Mouse (Mus musculus) intestine, postnatal 0 days (tissue): ENCODE measurements around the gene Ankrd36. TPM values are rescaled to one million over a fixed set of nuclear protein-coding genes. Genes with fewer than 3 reads are reported as not detected.
A peak's percentile ranks its signal among the peaks of the same experiment; 100 is the strongest.
"Not testable (repeated sequence)": the region's sequence is repeated elsewhere in the genome, so short reads cannot be mapped to it uniquely, and the experiment has no call there.

Experiments used
- ATAC-seq: fragments of 200-750 bp; cut with Nextera tagmentation; 2 replicates; pipeline ENCODE4 v1.8.0; 2017; ENCODE audit warnings: mild to moderate bottlenecking, moderate TSS enrichment, moderate library complexity
- H3K27ac ChIP-seq: fragments of 300-500 bp; sonication (generic); 2 replicates; pipeline ENCODE4 v1.5.1; 2014; ENCODE audit warnings: mild to moderate bottlenecking, low read depth, low read length, moderate library complexity
- H3K27me3 ChIP-seq: fragments of 300-500 bp; sonication (generic); replicated peaks from 2 replicates; pipeline ENCODE4 v1.6.1; 2014; ENCODE audit warnings: low read length, mixed read lengths; ENCODE audit not compliant: control insufficient read depth, insufficient read depth
- H3K36me3 ChIP-seq: fragments of 300-500 bp; sonication (generic); 2 replicates; pipeline ENCODE4 v1.6.1; 2014; ENCODE audit warnings: mild to moderate bottlenecking, moderate library complexity; ENCODE audit not compliant: control insufficient read depth, insufficient read depth
- H3K4me1 ChIP-seq: fragments of 300-500 bp; sonication (generic); replicated peaks from 2 replicates; pipeline ENCODE4 v1.6.1; 2014; ENCODE audit warnings: antibody characterized with exemption, low read length, mixed read lengths; ENCODE audit not compliant: control insufficient read depth, insufficient read depth
- H3K4me2 ChIP-seq: fragments of 300-500 bp; sonication (generic); replicated peaks from 2 replicates; pipeline ENCODE4 v1.6.1; 2014; ENCODE audit warnings: low read depth, mild to moderate bottlenecking, moderate library complexity
- H3K4me3 ChIP-seq: fragments of 300-500 bp; sonication (generic); 2 replicates; pipeline ENCODE4 v1.5.1; 2014; ENCODE audit warnings: low read depth, low read length
- H3K9ac ChIP-seq: fragments of 300-500 bp; sonication (generic); 2 replicates; pipeline ENCODE4 v1.6.1; 2014; ENCODE audit warnings: mild to moderate bottlenecking, low read depth, low read length
- H3K9me3 ChIP-seq: fragments of 300-500 bp; sonication (generic); 2 replicates; pipeline ENCODE4 v1.6.1; 2016; ENCODE audit warnings: mixed run types; ENCODE audit not compliant: control insufficient read depth
- CTCF ChIP-seq: sonication (generic); IDR thresholded peaks from 2 replicates; pipeline ENCODE4 v1.5.1; 2016; ENCODE audit warnings: low read depth, mild to moderate bottlenecking, control low read depth, antibody characterized with exemption, moderate library complexity
- WGBS: fragments of 180-500 bp; shearing (Covaris S2); extraction: QIAGEN DNeasy Blood & Tissue Kit; methylation state at CpG from one replicate; pipeline ENCODE4 v1.1.7; 2014; 5-methylcytosine and 5-hydroxymethylcytosine counted together
- polyA plus RNA-seq: library from polyadenylated mRNA; unstranded; fragments of >200 nt; fragmentation: Nextera tagmentation; extraction: Ambion mirVana; gene quantifications from 2 replicates; pipeline ENCODE4 v1.2.1, GENCODE M21; 2015

The Ankrd36 gene
- polyA plus RNA-seq, 1 experiment from 2014 or later: not detected

- peak; percentile 42 for ATAC-seq
- no peak overlapping the region for H3K27ac ChIP-seq
- peaks cover 54% of the 10 kb centered on the region for H3K36me3 ChIP-seq
- no peak overlapping the region for H3K4me3 ChIP-seq
- TF ChIP-seq CTCF: peak; percentile 64
- no peaks in the 10 kb centered on the region for H3K4me1 ChIP-seq
- no peak overlapping the region for H3K4me2 ChIP-seq
- no peaks in the 10 kb centered on the region for H3K9me3 ChIP-seq
- H3K27me3 ChIP-seq: no peaks in the 10 kb centered on the region
- H3K9ac ChIP-seq: no peak overlapping the region
- 68% methylated on average over 5 of the region's 5 CpGs for WGBS
Measured at GRCm38 (mm10) chr11:5533108-5533507, 36.4 kb upstream of the Ankrd36 start.

DNA sequence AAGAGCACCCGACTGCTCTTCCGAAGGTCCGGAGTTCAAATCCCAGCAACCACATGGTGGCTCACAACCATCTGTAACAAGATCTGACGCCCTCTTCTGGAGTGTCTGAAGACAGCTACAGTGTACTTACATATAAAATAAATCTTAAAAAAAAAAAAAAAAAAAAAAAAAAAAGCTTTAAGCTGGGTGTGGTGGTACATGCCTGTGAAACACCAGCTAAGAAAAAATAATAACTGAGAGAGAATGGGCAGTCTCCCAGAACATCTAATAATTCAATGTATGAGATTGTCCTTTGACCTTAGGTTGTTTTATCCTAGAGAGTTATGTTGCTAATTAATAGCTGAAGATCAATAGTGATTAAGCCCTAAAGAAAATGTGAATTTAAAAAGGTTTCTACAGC, 32.0 kb upstream of the Ankrd36 start:
- peaks cover 29% of the 10 kb centered on the region for H3K36me3 ChIP-seq
- H3K4me1 ChIP-seq, H3K9me3 ChIP-seq, H3K4me3 ChIP-seq, H3K27ac ChIP-seq, ATAC-seq, H3K27me3 ChIP-seq, H3K4me2 ChIP-seq, H3K9ac ChIP-seq: not testable (repeated sequence)
- WGBS: 81% methylated on average over 4 of the region's 4 CpGs

DNA sequence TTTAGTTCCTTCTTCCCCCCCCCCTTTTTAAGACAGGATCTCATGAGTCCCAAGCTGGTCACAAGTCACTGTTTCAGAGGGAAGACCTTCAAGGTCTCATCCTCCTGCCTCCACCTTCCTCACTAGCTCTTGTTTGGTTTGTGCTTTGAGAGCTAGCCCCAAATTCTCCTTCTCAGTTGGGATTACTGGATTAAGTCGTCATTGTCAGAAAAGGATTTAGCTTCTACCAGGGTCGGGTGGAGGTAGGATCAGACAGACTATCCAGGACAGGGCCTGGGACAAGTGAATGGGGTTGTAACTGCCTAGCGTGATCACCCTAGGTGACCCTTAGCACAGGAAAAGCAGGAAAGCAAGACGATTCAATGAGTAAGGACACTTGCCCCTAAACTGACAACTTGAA, 29.2 kb upstream of the Ankrd36 start:
- 40% methylated on average over 4 of the region's 4 CpGs for WGBS
- peak overlapping the region; percentile 89 for H3K4me2 ChIP-seq
- no peaks in the 10 kb centered on the region for H3K9me3 ChIP-seq
- no peak for ATAC-seq
- 0 out of 2 replicates have a peak overlapping the region, but pooled peaks have one; percentile 91 for H3K4me3 ChIP-seq
- no peak overlapping the region for H3K9ac ChIP-seq
- H3K27ac ChIP-seq: no peak overlapping the region
- no peaks in the 10 kb centered on the region for H3K27me3 ChIP-seq
- H3K36me3 ChIP-seq: 0 out of 2 replicates have a peak, but pooled peaks cover 4% of the 10 kb centered on the region
- no peak for TF ChIP-seq CTCF
- H3K4me1 ChIP-seq: peaks cover 3% of the 10 kb centered on the region; the same call in 1 of the 2 replicates

DNA sequence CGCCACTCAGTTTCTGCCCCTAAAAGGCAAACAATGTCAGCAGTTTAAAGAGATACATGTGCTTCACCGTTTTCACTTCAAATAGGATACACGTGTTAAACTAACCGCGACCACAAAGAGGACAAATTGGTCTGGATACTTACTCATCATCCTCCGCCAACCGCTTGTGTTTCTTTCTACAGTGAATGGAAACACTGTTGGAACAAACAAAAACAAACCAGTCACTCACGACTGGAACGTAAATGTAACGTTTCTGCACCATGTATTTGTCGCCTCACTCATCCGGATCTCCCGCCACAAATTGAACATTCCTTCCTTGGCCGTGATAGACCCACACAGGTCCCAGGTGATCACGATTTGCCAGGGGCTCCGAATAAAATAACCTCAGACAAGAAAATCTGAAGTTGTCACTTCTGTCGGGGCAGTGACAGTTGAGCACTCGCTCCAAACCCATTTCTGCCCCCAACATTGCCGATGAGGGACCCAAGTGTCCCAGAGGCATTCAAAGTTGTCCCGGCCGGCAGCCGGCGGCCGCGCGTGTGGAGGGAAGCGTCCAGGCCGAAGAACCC, 28.2 kb upstream of the Ankrd36 start:
- ATAC-seq: no peak
- Histone ChIP-seq H3K9ac (peak overlapping the region; percentile 94), H3K9me3 (no peaks in the 10 kb centered on the region), H3K36me3 (0 out of 2 replicates have a peak, but pooled peaks cover 4% of the 10 kb centered on the region), H3K27ac (peak overlapping the region; percentile 57), H3K4me2 (peak overlapping the region; percentile 89), H3K4me3 (peak overlapping the region; percentile 91), H3K4me1 (peaks cover 3% of the 10 kb centered on the region; the same call in 1 of the 2 replicates), H3K27me3 (no peaks in the 10 kb centered on the region)
- no peak for TF ChIP-seq CTCF
- WGBS: under 1% methylated on average over 28 of the region's 28 CpGs

GRCm38 (mm10) chr11:5541799-5542481, 27.5 kb upstream of the Ankrd36 start, which contains the start of gene Ccdc117:
TSS of gene Ccdc117 (minus strand) at chr11:5542187.
- Histone ChIP-seq H3K27ac (peak within 1 kb of the TSS; percentile 57), H3K9me3 (no peaks in the 10 kb centered on the region), H3K36me3 (0 out of 2 replicates have a peak, but pooled peaks cover 4% of the 10 kb centered on the region), H3K4me1 (peaks cover 3% of the 10 kb centered on the region; the same call in 1 of the 2 replicates), H3K27me3 (no peaks in the 10 kb centered on the region), H3K4me2 (peak within 1 kb of the TSS; percentile 89), H3K4me3 (peak within 1 kb of the TSS; percentile 91), H3K9ac (peak within 1 kb of the TSS; percentile 94)
- WGBS: under 1% methylated on average over 65 of the region's 65 CpGs
- ATAC-seq: peak; percentile 94
- TF ChIP-seq CTCF: peak; percentile 61

GRCm38 (mm10) chr11:5542482-5543185, 26.9 kb upstream of the Ankrd36 start:
- peak overlapping the region; percentile 89 for H3K4me2 ChIP-seq
- no peak overlapping the region for H3K27ac ChIP-seq
- H3K9me3 ChIP-seq: no peaks in the 10 kb centered on the region
- peak overlapping the region; percentile 94; the same call in 1 of the 2 replicates for H3K9ac ChIP-seq
- H3K36me3 ChIP-seq: 0 out of 2 replicates have a peak, but pooled peaks cover 4% of the 10 kb centered on the region
- no peaks in the 10 kb centered on the region for H3K27me3 ChIP-seq
- H3K4me1 ChIP-seq: peaks cover 3% of the 10 kb centered on the region; the same call in 1 of the 2 replicates
- ATAC-seq: no peak
- WGBS: 42% methylated on average over 5 of the region's 5 CpGs
- H3K4me3 ChIP-seq: peak overlapping the region; percentile 91
- TF ChIP-seq CTCF: no peak
